Mouse (Mus musculus) kidney, adult 9 months (tissue): ENCODE measurements at regions not wholly inside any gene's neighbourhood (a gene's known extent, or its start where the extent isn't known, plus 50 kb on each side); places are given as distances from the start of the nearest gene placed in this dataset.
"Not testable (repeated sequence)": the region's sequence is repeated elsewhere in the genome, so short reads cannot be mapped to it uniquely, and the experiment has no call there.

Source experiments
- DNase-seq: peaks from one replicate; pipeline ENCODE4 v3.0.0; 2022

- no peak for DNase-seq
Measured at GRCm38 (mm10) chr12:64788761-64789160, 128.9 kb upstream of the Gm527 start.

GRCm38 (mm10) chr12:64808492-64808891, 109.2 kb upstream of the Gm527 start:
- not testable (repeated sequence) for DNase-seq

DNA sequence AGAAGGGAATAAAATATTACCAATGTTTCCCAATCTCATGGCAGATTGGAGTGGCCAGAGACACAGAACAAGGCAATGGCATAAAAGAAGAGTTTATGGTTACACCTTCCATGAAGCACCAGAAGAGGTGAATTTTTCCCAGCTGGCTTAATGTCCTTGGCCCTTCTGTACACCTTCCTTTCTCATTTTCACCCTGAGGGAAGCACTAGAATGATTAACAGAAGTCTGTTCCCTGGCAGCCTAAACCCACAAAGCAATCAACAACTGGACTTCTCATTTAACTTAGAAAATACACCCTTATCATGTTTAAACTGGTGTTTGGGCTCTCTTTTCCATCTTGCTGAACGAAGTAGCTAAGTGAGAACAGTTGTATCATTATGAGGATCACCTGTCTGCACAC, 107.6 kb upstream of the Gm527 start:
- DNase-seq = peak; percentile 52

DNA sequence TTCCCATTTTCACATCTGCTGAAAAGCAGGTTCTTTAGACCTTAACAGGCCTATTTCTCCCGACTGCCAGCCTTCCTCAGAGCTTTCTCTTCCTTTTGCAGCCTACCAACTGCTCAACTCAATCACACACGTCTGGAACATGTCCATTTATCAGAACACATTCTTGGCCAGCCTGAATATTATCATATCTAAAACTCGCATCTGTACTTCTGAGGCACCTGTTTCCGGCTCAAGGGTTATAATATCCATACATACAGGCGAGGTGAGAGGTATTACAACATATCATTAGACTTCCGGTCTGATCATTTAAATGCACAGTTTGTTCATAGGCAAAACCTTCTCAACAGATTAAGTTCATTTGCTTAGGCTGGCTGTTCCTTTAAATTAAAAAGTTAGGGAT, 101.8 kb upstream of the Gm527 start:
- no peak for DNase-seq

- DNase-seq = peak; percentile 46
Measured at GRCm38 (mm10) chr12:64817056-64817810, 100.5 kb upstream of the Gm527 start.

DNA sequence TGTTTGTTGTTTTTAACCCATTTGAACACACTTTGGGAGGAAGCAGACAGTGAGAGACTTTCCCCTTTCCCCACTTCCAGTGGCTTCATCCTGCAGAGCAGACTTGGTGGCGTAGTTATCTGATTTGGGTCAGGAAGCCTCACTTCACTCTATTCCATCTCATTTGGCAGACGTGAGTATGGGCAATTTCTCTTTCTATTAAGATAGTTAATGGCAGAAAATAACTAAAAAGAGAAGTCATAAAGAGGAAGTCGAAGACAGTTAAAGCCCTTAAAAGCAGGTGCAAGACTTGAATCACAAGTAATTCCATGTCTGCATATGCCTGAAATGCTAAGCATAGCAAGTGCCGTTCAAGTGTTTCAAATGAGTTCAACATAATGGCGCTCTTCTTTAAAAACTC, 97.0 kb upstream of the Gm527 start:
- DNase-seq = no peak

- DNase-seq = peak; percentile 43
Measured at GRCm38 (mm10) chr12:64829662-64830249, 88.0 kb upstream of the Gm527 start.

DNA sequence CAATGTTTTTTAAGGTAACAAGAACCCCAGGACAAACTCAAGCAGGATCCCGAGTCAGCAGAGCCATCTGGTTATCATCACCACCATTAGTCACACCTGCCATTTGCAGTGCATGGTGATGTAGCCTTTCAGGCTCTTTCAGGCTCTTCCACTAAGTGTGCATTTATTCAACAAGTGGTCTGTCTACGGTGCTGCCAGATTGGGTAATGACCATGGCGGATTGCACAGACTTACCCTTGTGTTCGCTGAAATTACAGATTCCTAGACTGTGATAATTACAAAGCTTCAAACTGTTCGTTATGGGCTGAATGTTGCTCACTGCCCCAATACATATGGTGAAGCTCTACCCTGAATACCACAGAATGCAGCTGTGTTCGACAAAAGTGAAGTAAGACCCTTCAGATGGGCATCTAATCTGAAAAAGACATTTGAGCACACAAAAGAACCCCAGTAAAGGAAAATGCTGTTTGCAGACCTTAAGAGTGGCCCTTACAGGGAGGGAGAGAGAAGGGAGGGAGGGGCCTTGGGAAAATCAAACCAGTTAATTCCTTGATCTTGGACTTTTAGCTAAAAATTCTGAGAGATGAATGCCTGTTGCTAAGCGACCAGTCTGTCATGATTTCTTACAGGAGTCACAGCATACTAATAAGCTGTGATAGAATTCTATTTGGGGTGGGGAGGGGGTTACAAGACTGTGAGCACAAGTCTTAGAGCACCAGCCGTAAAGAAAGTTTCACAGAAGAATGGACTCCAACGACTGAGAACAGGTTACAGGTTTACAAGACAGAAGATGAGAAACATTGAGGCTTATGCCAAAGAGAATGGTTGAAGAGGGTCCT, 85.2 kb upstream of the Gm527 start:
- no peak for DNase-seq

DNA sequence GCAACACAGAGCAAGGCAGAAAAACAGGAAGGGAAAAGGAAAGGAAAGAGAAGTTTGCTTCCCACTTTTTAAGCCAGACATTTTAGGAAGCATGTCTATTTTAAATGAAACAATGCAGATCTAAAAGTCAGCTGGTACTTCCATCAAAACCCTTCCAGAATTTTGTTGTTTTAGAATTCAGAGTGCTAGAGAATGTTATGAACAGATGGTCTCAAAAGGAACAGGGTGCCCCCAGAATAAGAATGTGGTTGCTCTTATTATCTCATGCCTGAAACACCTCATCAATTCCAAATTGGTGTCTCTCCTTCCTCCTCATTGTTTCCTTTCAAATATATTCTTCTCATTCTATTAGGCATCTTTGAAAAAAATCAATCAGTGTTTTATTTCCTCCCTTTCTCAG, 60.0 kb upstream of the Gm527 start:
- DNase-seq = no peak
